Mouse (Mus musculus) MEL (cell line): ENCODE measurements at regions not wholly inside any gene's neighbourhood (a gene's known extent, or its start where the extent isn't known, plus 50 kb on each side); places are given as distances from the start of the nearest gene placed in this dataset.

Source experiments
- DNase-seq: peaks from one replicate; pipeline ENCODE4 v3.0.0; 2011; ENCODE audit warnings: low read depth, low spot score
- H3K27ac ChIP-seq: 2 replicates; pipeline ENCODE4 v1.5.1; 2012; ENCODE audit warnings: low read depth, mild to moderate bottlenecking, control low read depth, low read length, moderate library complexity; ENCODE audit not compliant: control insufficient read depth
- H3K27me3 ChIP-seq, 2 experiments: fragments of 150-350 bp in 1 of 2; sonication (generic) in 1 of 2; 2 replicates each; pipeline ENCODE4 v1.6.1; 2012; ENCODE audit warnings: low read length in 2 of 2, mild to moderate bottlenecking in 2 of 2, improper control_type of control experiment in 1 of 2, moderate library complexity in 1 of 2; ENCODE audit not compliant: insufficient read depth in 2 of 2, control insufficient read depth in 1 of 2
- H3K36me3 ChIP-seq, 2 experiments: 2 replicates each; pipeline ENCODE4 v1.6.1; 2012 to 2014; ENCODE audit warnings: low read length in 2 of 2, improper control_type of control experiment in 1 of 2, inconsistent platforms in 1 of 2, mild to moderate bottlenecking in 1 of 2; ENCODE audit not compliant: insufficient read depth in 2 of 2, control insufficient read depth in 1 of 2
- H3K4me1 ChIP-seq, 2 experiments: fragments of 150-350 bp in 1 of 2; sonication (generic) in 1 of 2; 2 replicates each; pipeline ENCODE4 v1.6.1; 2012; ENCODE audit warnings: low read length in 2 of 2, improper control_type of control experiment in 1 of 2, mild to moderate bottlenecking in 1 of 2; ENCODE audit not compliant: insufficient read depth in 2 of 2, control insufficient read depth in 1 of 2
- H3K4me3 ChIP-seq, 2 experiments: fragments of 150-350 bp in 1 of 2; sonication (generic) in 1 of 2; 2 replicates each; pipeline ENCODE4 v1.5.1; 2012; ENCODE audit warnings: low read depth in 2 of 2, low read length in 2 of 2, mild to moderate bottlenecking in 2 of 2, moderate library complexity in 2 of 2, control low read depth in 1 of 2, improper control_type of control experiment in 1 of 2; ENCODE audit not compliant: control insufficient read depth in 1 of 2, insufficient read depth in 1 of 2
- H3K79me2 ChIP-seq: 2 replicates; pipeline ENCODE4 v1.6.1; 2012; ENCODE audit warnings: mild to moderate bottlenecking, low read length, moderate library complexity; ENCODE audit not compliant: control insufficient read depth, poor library complexity, insufficient read depth
- H3K9ac ChIP-seq: 2 replicates; pipeline ENCODE4 v1.6.1; 2012; ENCODE audit warnings: low read depth, mild to moderate bottlenecking, control low read depth, low read length, moderate library complexity; ENCODE audit not compliant: control insufficient read depth, poor library complexity, severe bottlenecking
- H3K9me3 ChIP-seq: fragments of 150-350 bp; sonication (generic); replicated peaks from 2 replicates; pipeline ENCODE4 v1.6.1; 2012; ENCODE audit warnings: mild to moderate bottlenecking, low read length, improper control_type of control experiment, moderate library complexity; ENCODE audit not compliant: insufficient read depth
- BHLHE40 ChIP-seq: IDR thresholded peaks from 2 replicates; pipeline ENCODE4 v1.6.1; 2012; ENCODE audit warnings: low read depth, mild to moderate bottlenecking, inconsistent platforms, low read length, improper control_type of control experiment, borderline replicate concordance
- CTCF ChIP-seq, 3 experiments: IDR thresholded peaks in 2 of 3; conservative IDR thresholded peaks in 1 of 3; 2 replicates each; pipeline ENCODE4 v1.5.1; 2011 to 2012; ENCODE audit warnings: low read length in 3 of 3, low read depth in 2 of 3, mild to moderate bottlenecking in 2 of 3, improper control_type of control experiment in 1 of 3, inconsistent platforms in 1 of 3, mixed read lengths in 1 of 3, moderate library complexity in 1 of 3; ENCODE audit not compliant: control insufficient read depth in 1 of 3, insufficient read depth in 1 of 3, poor library complexity in 1 of 3, severe bottlenecking in 1 of 3
- GATA1 ChIP-seq: IDR thresholded peaks from 2 replicates; pipeline ENCODE4 v1.6.1; 2011; ENCODE audit warnings: low read depth, low read length, improper control_type of control experiment
- MAX ChIP-seq: IDR thresholded peaks from 2 replicates; pipeline ENCODE4 v1.6.1; 2011; ENCODE audit warnings: low read length, improper control_type of control experiment
- MXI1 ChIP-seq: IDR thresholded peaks from 2 replicates; pipeline ENCODE4 v1.6.1; 2011; ENCODE audit warnings: mild to moderate bottlenecking, low read depth, low read length, improper control_type of control experiment
- MYC ChIP-seq: IDR thresholded peaks from 2 replicates; pipeline ENCODE4 v1.6.1; 2011; ENCODE audit warnings: low read depth, mild to moderate bottlenecking, low read length, improper control_type of control experiment, moderate library complexity
- NELFE ChIP-seq: IDR thresholded peaks from 2 replicates; pipeline ENCODE4 v1.6.1; 2011; ENCODE audit warnings: low read depth, low read length, improper control_type of control experiment
- POLR2AphosphoS2 ChIP-seq: IDR thresholded peaks from 2 replicates; pipeline ENCODE4 v1.6.1; 2011; ENCODE audit warnings: low read length, improper control_type of control experiment
- RAD21 ChIP-seq: IDR thresholded peaks from 2 replicates; pipeline ENCODE4 v1.6.1; 2011; ENCODE audit warnings: mild to moderate bottlenecking, low read depth, low read length, improper control_type of control experiment
- SIN3A ChIP-seq: IDR thresholded peaks from 2 replicates; pipeline ENCODE4 v1.6.1; 2012; ENCODE audit warnings: low read length, improper control_type of control experiment, inconsistent platforms
- SMC3 ChIP-seq: IDR thresholded peaks from 2 replicates; pipeline ENCODE4 v1.6.1; 2011; ENCODE audit warnings: low read depth, low read length, improper control_type of control experiment
- USF1 ChIP-seq: IDR thresholded peaks from 2 replicates; pipeline ENCODE4 v1.6.1; 2014; ENCODE audit warnings: low read depth, mild to moderate bottlenecking, inconsistent platforms, low read length, improper control_type of control experiment, moderate library complexity
- ZC3H11A ChIP-seq: IDR thresholded peaks from 2 replicates; pipeline ENCODE4 v1.6.1; 2012; ENCODE audit warnings: low read depth, mild to moderate bottlenecking, inconsistent platforms, low read length, improper control_type of control experiment
- ZMIZ1 ChIP-seq: IDR thresholded peaks from 2 replicates; pipeline ENCODE4 v1.6.1; 2012; ENCODE audit warnings: low read depth, mild to moderate bottlenecking, inconsistent platforms, low read length, improper control_type of control experiment, moderate library complexity
- ZNF384 ChIP-seq: IDR thresholded peaks from 2 replicates; pipeline ENCODE4 v1.6.1; 2012; ENCODE audit warnings: low read depth, mild to moderate bottlenecking, inconsistent platforms, low read length, improper control_type of control experiment

GRCm38 (mm10) chr3:137785224-137785623 lies 79.1 kb upstream of the H2afz start:
- H3K27me3 ChIP-seq: no peaks in the 10 kb centered on the region
- TF ChIP-seq SIN3A: no peak
- no peak for TF ChIP-seq BHLHE40
- H3K9ac ChIP-seq: no peak overlapping the region
- H3K9me3 ChIP-seq: no peaks in the 10 kb centered on the region
- no peak overlapping the region for H3K4me3 ChIP-seq
- H3K4me1 ChIP-seq: peaks cover 4 to 14% of the 10 kb centered on the region in 2 experiments
- DNase-seq: no peak
- peaks cover 0 to 17% of the 10 kb centered on the region in 2 experiments; a peak in 2 of 4 replicates for H3K36me3 ChIP-seq
- H3K27ac ChIP-seq: no peak overlapping the region
- H3K79me2 ChIP-seq: no peaks in the 10 kb centered on the region

GRCm38 (mm10) chr3:137785871-137786270 lies 78.4 kb upstream of the H2afz start:
- Histone ChIP-seq H3K27ac (no peak overlapping the region), H3K36me3 (peaks cover 0 to 17% of the 10 kb centered on the region in 2 experiments; a peak in 2 of 4 replicates), H3K4me3 (no peak overlapping the region), H3K4me1 (peaks cover 4 to 14% of the 10 kb centered on the region in 2 experiments), H3K79me2 (no peaks in the 10 kb centered on the region), H3K27me3 (no peaks in the 10 kb centered on the region), H3K9me3 (no peaks in the 10 kb centered on the region), H3K9ac (no peak overlapping the region)
- DNase-seq: no peak
- no peak for TF ChIP-seq ZMIZ1
- TF ChIP-seq CTCF (IDR thresholded peaks at IDR 0.05 in 2 of 3, conservative IDR thresholded peaks at IDR 0.05 in 1 of 3; ENCODE audit: control insufficient read depth in 1 of 3, insufficient read depth in 1 of 3, low read depth in 2 of 3, low read length in 3 of 3, poor library complexity in 1 of 3, severe bottlenecking in 1 of 3): peak in 1 of 3 experiments; percentile 6; a peak in 2 of 6 replicates
- no peak for TF ChIP-seq MXI1
- TF ChIP-seq SMC3: no peak
- no peak for TF ChIP-seq ZNF384
- no peak for TF ChIP-seq GATA1
- TF ChIP-seq MYC: no peak
- TF ChIP-seq ZC3H11A: no peak
- TF ChIP-seq RAD21: peak; percentile 9

- Histone ChIP-seq H3K27me3 (no peaks in the 10 kb centered on the region), H3K27ac (no peak overlapping the region), H3K4me1 (no peaks in the 10 kb centered on the region), H3K9me3 (no peaks in the 10 kb centered on the region), H3K79me2 (no peaks in the 10 kb centered on the region), H3K36me3 (no peaks in the 10 kb centered on the region), H3K4me3 (no peak overlapping the region), H3K9ac (no peak overlapping the region)
- no peak for DNase-seq
- TF ChIP-seq RAD21 (no peak), USF1 (no peak), MAX (no peak), SMC3 (no peak), POLR2AphosphoS2 (no peak), NELFE (no peak)
These were observed 74.6 kb upstream of the H2afz start for GRCm38 (mm10) chr3:137789671-137790070.
